Mouse (Mus musculus) CH12.LX (cell line): ENCODE measurements around the gene Pou6f2.

Experiments used
- CHD2 ChIP-seq: IDR thresholded peaks from 2 replicates; pipeline ENCODE4 v1.6.1; 2011; ENCODE audit warnings: low read length, improper control_type of control experiment
- CTCF ChIP-seq, 2 experiments: IDR thresholded peaks in 1 of 2; conservative IDR thresholded peaks in 1 of 2; 2 replicates each; pipeline ENCODE4 v1.5.1; 2011 to 2012; ENCODE audit warnings: low read depth in 2 of 2, low read length in 2 of 2, improper control_type of control experiment in 1 of 2, inconsistent platforms in 1 of 2, mild to moderate bottlenecking in 1 of 2, moderate library complexity in 1 of 2

DNA sequence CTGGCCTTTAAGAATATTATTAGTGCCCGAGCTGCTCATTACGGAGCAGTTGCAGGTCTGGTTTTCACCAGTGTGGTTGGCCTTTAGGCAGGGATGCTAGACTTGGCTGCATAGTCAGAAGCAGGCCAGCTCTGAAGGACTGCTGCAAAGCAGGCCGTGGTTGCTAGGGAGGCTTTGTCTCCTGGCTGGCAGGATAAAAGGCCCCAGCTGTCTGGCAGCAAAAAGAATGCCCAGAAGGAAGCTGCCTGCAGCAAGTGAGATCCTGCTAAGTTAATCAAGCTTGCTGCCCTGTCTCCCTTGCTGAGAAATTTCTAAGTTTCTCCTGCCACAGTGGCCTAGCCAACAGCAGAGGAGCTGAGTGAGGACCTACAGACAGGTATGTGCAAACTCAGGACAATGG is 116.4 kb downstream of the Pou6f2 start:
- TF ChIP-seq CTCF (conservative IDR thresholded peaks at IDR 0.05 in 1 of 2, IDR thresholded peaks at IDR 0.05 in 1 of 2; ENCODE audit: low read depth in 2 of 2, low read length in 2 of 2) = no peak
- no peak for TF ChIP-seq CHD2
